Mouse (Mus musculus) erythroblast, embryonic 14.5 days (primary cell): Measurements from ENCODE around the gene Mon2.

Source experiments
- GATA1 ChIP-seq: IDR thresholded peaks from 2 replicates; pipeline ENCODE4 v1.6.1; 2012; ENCODE audit warnings: low read length, inconsistent platforms, mixed read lengths
- TAL1 ChIP-seq: IDR thresholded peaks from 3 replicates; pipeline ENCODE4 v1.6.1; 2012; ENCODE audit warnings: low read length, inconsistent platforms, mixed read lengths

DNA sequence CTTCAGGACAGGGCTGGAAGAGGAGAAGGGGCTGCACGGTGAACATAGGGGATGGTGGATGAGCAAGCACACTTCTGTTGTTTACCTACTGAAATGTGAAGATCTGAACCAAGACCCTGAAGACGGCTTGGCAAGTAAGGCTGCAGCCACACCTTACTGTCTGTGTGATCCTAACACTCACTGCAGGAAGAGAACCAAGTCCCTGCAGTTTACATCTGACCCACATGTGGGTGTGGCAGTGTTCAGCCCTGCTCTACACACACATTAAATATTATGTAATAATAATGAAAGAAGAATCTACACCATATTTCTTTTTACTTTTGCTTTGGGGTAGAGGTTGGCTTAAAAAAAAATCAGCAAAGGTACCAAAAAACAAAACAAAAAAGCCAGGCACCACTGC lies 78.5 kb downstream of the Mon2 start:
- TF ChIP-seq TAL1 = no peak
- no peak for TF ChIP-seq GATA1
